Mouse (Mus musculus) central nervous system, embryonic 14 days (tissue): Measurements from ENCODE around the gene Rsu1. TPM values are rescaled to one million over a fixed set of nuclear protein-coding genes. Genes with fewer than 3 reads are reported as not detected.

Experiments
- polyA plus RNA-seq: library from polyadenylated mRNA; depleted of rRNA; stranded (reverse); fragments of >200 nt; gene quantifications from 2 replicates; pipeline ENCODE4 v1.2.3, GENCODE M21; 2012; rRNA removed

Gene Rsu1
- polyA plus RNA-seq = 42.1 and 52.5 TPM in 2 replicates

GRCm38 (mm10) chr2:13271165-13271957 is at the start of gene Rsu1:
TSS of gene Rsu1 (minus strand) at chr2:13271415.

Other genes starting within 250 kb of the Rsu1 start
- gene Cubn, start 220.4 kb upstream of the Rsu1 start, polyA plus RNA-seq = 0.38 and 0.45 TPM in 2 replicates